20 mouse cellular contexts compared by ENCODE assay signal in the genomic region with DNA sequence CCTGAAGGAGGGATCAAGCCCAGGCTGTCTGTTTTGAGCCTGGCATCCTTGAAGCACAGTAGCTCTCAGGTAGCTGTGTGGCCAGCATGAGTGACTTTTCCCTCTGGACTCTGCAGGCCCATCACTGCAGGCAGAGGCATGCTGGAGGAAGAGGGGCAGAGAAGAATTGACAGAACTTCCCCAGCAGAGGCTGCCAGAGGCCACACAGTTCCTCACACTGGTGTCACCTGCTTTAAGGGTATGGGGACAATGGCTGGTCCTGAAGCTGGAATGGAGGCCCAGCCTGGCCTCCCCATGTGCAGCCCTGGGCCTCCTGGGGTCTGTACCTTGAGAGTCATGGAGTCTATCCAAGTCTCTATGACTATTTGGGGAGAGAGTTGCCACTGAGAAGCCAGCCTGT.
DNase-seq lines count a peak whose midpoint lies in the region; ATAC-seq and TF ChIP-seq lines count a peak whose summit lies in the region.
"Had no signal": no experiment of that assay in that cellular context is flagged by ENCODE, and none has a peak within 500 bp of the region (broad histone marks: within the 10 kb centered on the region; RNA-seq: fewer than 3 reads in every experiment).

No protein-coding gene starts in this region.

- no peaks in the 10 kb centered on the region for H3K27me3 ChIP-seq in hindbrain, embryonic 10.5 days (ENCODE audit: insufficient read depth, poor library complexity, severe bottlenecking)
- no peaks in the 10 kb centered on the region for H3K27me3 ChIP-seq in hindbrain, embryonic 13.5 days
- H3K27me3 ChIP-seq: hindbrain, embryonic 15.5 days; liver, embryonic 13.5 days had no signal

- H3K4me3 ChIP-seq in hindbrain, embryonic 10.5 days, result no peak overlapping the region
- no peak overlapping the region for H3K4me3 ChIP-seq in hindbrain, embryonic 13.5 days
- no peak overlapping the region for H3K4me3 ChIP-seq in lung, adult 2 months (replicated peaks; ENCODE audit: extremely low read depth, low read depth, low read length)
- H3K4me3 ChIP-seq: embryonic facial prominence, embryonic 10.5 days; hindbrain, embryonic 15.5 days; liver, embryonic 13.5 days had no signal

- no peak for ATAC-seq in hindbrain, embryonic 13.5 days (ENCODE audit: low FRiP score)
- 0 out of 2 replicates have a peak, but pooled peaks have one; percentile 24 for ATAC-seq in common myeloid progenitor, adult 5-6 weeks (replicated peaks; ENCODE audit: low read depth, poor library complexity, severe bottlenecking)
- ATAC-seq: forebrain, embryonic 16.5 days had no signal

- peaks cover 7% of the 10 kb centered on the region; the same call in 1 of the 2 replicates for H3K4me1 ChIP-seq in hindbrain, embryonic 10.5 days (replicated peaks)
- no peaks in the 10 kb centered on the region for H3K4me1 ChIP-seq in hindbrain, embryonic 13.5 days (replicated peaks)
- no peaks in the 10 kb centered on the region for H3K4me1 ChIP-seq in lung, adult 2 months (ENCODE audit: control insufficient read depth, insufficient read depth, low read length)
- H3K4me1 ChIP-seq: hindbrain, embryonic 15.5 days; liver, embryonic 13.5 days had no signal

- no peak for DNase-seq in hindbrain, embryonic 10.5 days (ENCODE audit: low spot score)
- no peak for DNase-seq in lung, adult 2 months
- no peak for DNase-seq in lung, postnatal 25 days (ENCODE audit: low spot score)
- DNase-seq in spleen, postnatal 36 days (ENCODE audit: low spot score in 2 of 2), result peak; percentile 58 to 63
- DNase-seq in adrenal gland, adult 8-10 months, result no peak
- DNase-seq in adrenal gland, postnatal 4 days (ENCODE audit: low spot score in 2 of 2), result no peak
- DNase-seq: adrenal gland, postnatal 36 days; cerebellum, postnatal 25 days; heart, adult 18-20 months; kidney, adult 18-20 months; kidney, postnatal 4 days; layer of hippocampus, postnatal 36 days; liver, embryonic 13.5 days; lung, postnatal 36 days had no signal

- peak overlapping the region; percentile 35; the same call in 1 of the 2 replicates for H3K27ac ChIP-seq in hindbrain, embryonic 10.5 days
- H3K27ac ChIP-seq in hindbrain, embryonic 13.5 days, result no peak overlapping the region
- H3K27ac ChIP-seq: embryonic facial prominence, embryonic 10.5 days; hindbrain, embryonic 15.5 days; liver, embryonic 13.5 days had no signal

- 0 out of 2 replicates have a peak, but pooled peaks have one; percentile 27 for TF ChIP-seq CTCF in lung, adult 2 months (IDR thresholded peaks at IDR 0.05; ENCODE audit: insufficient read depth, low read length)

- no peak overlapping the region for H3K9ac ChIP-seq in hindbrain, embryonic 13.5 days
- H3K9ac ChIP-seq: hindbrain, embryonic 15.5 days; liver, embryonic 13.5 days had no signal

- H3K36me3 ChIP-seq in hindbrain, embryonic 10.5 days, result no peaks in the 10 kb centered on the region
- no peaks in the 10 kb centered on the region for H3K36me3 ChIP-seq in hindbrain, embryonic 13.5 days
- H3K36me3 ChIP-seq: embryonic facial prominence, embryonic 10.5 days; hindbrain, embryonic 15.5 days; liver, embryonic 13.5 days had no signal

- H3K4me2 ChIP-seq in hindbrain, embryonic 13.5 days, result no peak overlapping the region
- H3K4me2 ChIP-seq: hindbrain, embryonic 15.5 days; liver, embryonic 13.5 days; midbrain, embryonic 11.5 days had no signal

- TF ChIP-seq POLR2A in lung, adult 2 months (IDR thresholded peaks at IDR 0.05; ENCODE audit: borderline replicate concordance, extremely low read depth, low read depth, low read length), result no peak

- no peaks in the 10 kb centered on the region for H3K9me3 ChIP-seq in hindbrain, embryonic 10.5 days
- H3K9me3 ChIP-seq in hindbrain, embryonic 13.5 days, result no peaks in the 10 kb centered on the region
- H3K9me3 ChIP-seq: embryonic facial prominence, embryonic 10.5 days; hindbrain, embryonic 15.5 days; liver, embryonic 13.5 days had no signal

Comparison
In these comparisons a context has a peak if more than half of its experiments do, and no peak if none do; other contexts are left out.
1. DNase-seq: peak in spleen, postnatal 36 days (2 of 2); none in hindbrain, embryonic 10.5 days (single experiment), lung, adult 2 months (single experiment), lung, postnatal 25 days (single experiment), adrenal gland, adult 8-10 months (single experiment) and adrenal gland, postnatal 4 days (0 of 2).